Mouse (Mus musculus) cerebellum, adult 9-11 months (tissue): ENCODE results near the gene Ihh.
A peak's percentile ranks its signal among the peaks of the same experiment; 100 is the strongest.

ENCODE experiments used
- DNase-seq: peaks from one replicate; pipeline ENCODE4 v3.0.0; 2022

Ihh gene

DNA sequence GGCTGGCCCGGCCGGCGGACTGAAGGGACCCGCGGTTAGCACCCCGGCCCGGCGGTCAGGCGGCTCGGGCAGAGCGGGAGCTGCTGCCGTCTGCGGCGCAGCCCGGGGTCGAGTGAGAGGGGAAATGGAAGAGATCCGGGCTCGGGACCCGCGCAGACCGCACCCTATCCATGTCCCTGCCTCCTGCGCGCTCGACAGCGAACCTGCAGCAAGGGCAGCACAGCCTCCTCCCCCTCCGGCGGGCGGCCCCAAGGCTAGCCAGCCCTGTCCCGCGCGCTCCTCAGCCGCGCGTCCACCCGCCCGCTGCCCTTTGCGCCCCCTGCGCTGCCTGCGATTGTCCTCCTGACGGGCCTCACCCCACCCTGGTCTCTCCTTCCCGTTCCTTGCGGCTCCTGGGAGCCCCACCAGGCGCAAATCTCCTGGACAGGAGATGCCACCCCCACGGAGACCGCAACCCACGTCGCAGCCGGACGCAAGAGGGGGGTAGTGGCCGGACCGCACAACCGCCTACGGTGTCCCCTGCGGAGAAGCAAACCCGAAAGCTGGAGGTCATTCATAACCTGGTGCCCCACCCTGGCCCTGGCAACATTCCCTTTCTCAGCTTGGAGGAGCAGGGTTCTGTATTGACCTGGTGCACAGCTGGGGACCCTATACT, at the start of gene Ihh:
Ihh (minus strand) TSS at position 117 of the 655 bp plus-strand sequence.
- DNase-seq: no peak

DNA sequence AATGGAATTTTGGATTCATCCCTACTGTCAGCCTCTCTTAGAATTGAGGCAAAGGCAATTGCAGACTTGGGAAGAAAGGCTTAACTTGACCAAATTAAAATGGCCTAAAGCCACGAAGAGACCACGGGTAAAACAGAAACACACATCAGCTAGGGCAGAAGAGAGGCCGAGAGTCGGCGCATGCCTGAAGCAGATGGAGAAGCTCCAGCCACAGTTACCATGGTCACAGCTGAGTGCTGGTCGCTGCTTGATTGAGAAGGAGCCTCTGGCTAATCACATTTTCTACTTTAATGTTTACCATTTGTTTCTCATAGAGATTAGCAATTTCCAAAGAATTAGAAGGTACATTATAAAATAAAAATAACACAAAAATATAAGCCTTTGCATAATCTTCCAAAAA, 49.7 kb upstream of the Ihh start:
- DNase-seq: no peak

DNA sequence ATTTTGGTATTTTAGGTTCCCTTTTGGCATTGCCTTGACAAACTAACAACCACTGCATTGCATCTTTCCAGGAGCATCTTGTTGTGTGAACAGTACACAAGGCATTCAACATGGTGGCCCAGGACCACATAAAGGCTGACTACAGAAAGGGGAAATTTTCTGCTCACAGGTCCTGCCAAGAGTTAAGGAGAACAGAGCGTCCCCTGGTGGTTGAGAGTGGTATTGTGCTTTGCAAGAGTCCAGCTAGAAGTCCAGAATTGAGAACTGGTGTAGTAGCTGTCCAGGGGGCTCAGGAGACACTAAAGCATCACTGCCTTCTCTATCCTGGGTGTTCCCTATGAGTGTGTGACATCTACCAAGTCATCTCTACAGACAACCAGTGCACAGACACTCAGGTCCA, 49.0 kb upstream of the Ihh start:
- peak; percentile 14 for DNase-seq

DNA sequence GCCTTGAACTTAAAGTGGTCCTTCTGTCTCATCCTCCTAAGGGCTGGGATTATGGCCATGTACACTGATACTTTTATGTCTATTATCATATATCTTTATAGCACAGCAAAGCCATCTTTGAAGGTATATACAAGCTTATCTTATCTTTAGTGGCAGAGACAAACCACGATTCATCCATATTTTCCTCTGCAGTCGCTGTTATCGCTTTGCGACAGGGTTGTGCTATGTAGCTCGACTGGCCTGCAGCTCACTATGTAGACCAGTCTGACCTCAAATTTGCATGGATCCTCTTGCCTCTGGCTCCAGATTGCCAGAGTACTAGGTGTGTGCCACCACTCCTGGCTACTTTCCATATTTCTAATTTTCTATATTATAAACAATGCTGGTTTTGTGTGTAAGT, 47.7 kb upstream of the Ihh start:
- no peak for DNase-seq

GRCm38 (mm10) chr1:74997231-74997630, 45.8 kb upstream of the Ihh start:
- no peak for DNase-seq

DNA sequence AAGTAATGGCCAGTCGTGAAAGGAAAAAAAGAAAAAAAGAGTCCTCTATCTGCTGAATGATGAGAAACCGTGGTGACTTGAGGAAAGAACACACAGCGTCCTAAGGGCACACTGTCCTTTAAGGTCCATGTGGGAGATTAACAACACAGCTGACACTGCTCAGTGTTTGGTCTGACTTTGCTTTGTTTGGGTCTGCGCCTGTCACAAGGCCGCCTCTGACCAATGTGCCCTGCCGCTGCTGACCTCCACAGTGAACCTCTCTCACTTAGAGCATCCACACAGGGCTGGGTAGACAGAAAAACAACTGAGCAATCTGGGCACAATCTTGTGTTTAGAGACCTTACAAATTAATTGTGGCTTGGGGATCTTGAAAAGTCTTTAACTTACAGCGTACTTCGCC, 25.5 kb upstream of the Ihh start:
- DNase-seq: no peak

DNA sequence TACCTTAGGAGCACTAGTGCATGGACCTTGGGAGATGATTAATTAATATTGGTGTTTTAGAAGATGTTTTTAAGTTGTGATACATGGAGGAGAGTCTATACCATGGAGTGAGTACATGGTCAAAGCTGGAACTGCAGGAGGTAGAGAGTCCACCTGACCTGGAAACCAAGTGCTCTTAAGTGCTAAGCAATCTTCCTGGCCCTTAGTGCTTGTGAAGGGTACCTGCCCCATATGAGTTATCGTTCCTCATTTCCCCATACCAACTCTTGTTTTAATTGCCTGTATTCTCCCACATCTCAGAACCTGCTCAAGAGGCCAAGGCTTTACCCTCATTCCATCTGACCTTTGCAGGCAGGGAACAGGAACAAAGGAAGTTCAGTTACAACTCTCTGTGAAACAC, 24.5 kb upstream of the Ihh start:
- DNase-seq: no peak

- no peak for DNase-seq
These were observed 22.1 kb upstream of the Ihh start for GRCm38 (mm10) chr1:74973590-74973989.

DNA sequence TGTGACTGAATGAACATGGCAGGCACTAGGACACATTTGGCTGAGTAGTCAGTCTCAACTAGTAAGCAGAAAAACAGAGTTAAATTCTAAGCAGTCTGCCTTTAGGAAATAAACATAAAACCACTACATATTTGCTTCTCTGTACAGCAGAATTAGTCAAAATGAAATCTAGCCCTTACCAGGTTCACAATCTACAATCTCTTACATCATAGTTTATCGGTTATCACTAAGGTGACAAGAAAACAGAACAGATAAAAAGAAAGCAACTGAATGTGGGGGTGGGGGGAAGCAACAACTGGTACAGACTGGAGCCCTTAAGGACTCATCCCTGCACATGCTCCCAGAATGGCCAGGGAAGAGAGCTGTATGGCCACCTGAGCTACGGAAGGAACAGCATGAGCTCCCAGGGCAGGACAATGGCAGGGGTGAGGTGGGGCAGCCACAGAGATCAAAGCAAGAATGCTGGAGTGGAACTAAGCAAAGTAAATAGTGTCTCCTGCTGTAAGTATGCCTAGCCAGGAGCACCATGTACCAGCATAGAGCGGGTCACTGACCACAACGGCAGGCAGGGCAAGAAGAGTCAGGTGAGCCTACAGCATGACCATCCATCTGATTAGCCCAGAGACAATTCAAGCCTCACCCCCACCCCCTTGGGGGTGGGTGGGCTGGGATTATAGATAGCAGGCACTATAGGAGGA, 20.0 kb upstream of the Ihh start:
- no peak for DNase-seq

DNA sequence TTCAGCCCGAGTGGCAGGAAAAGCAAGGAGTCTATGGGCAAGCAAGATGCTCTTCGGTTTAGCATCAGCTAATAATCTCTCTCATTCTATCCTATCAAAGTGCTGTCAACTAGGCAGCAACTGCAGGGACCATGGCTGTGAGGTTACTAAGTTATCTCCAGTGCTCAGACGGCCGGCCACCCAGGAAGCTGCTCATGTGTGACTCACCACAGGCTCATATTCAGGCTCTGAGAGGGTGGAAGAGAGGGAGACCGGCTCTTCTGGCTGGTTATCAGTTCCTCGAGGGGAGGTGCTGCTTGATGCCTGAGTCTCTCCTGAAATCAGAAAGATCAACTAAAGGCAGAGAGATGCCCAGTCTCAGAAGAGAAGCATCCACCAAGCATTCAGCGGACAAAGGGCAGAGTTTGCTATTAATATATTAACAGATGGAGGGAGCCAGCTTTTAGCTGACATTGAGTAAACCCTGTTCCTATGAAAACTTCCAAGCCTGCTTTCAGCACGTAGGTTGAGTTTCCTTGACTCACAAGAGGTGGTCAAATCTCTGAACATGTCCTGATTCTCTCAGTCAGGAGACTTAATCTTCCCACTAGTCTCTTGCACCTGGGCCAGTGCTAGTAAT, 16.6 kb upstream of the Ihh start:
- no peak for DNase-seq

- peak; percentile 49 for DNase-seq
These were observed 13.2 kb upstream of the Ihh start for GRCm38 (mm10) chr1:74964494-74965215.

- no peak for DNase-seq
These were observed 11.4 kb upstream of the Ihh start for GRCm38 (mm10) chr1:74962853-74963227.

GRCm38 (mm10) chr1:74962126-74962852, 10.8 kb upstream of the Ihh start:
- no peak for DNase-seq

DNA sequence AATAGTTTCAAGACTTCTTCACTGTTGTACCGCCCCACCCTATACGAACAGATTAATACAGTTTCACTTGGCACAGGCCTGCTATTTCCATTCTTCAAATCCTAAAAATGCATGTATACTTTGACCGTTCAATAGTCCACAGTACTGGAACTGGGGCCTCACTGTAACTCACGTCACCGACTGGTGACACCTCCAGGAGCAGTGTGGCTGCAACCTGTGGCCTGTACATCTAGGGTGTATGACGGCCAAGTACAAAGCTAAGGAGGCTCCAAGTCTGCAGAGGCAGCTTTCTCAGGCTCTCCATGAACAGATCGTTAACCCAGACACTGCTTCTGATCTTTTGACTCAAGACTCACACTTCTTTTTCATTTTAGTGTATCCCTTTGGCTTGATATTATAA, 10.2 kb upstream of the Ihh start:
- DNase-seq: no peak

DNA sequence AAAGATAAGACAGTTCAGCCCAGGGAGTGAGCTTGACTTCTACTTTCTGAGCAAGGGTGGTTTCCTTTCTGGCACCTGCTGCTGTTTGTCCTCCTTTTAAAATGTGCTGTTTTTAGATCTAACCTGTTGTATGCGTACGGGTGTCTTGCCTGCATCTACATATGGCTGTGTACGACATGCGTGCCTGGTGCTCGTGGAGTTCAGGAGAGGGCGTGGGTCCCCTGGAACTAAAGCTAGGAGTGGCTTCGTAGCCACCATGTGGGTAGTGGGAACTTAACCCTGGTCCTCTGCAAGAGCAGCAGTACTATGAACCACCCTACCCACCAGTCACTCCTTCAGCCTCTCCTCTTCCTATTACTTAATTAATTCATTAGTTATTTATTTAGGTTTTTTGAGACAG, 8.6 kb upstream of the Ihh start:
- DNase-seq: no peak

GRCm38 (mm10) chr1:74950576-74951490, 639 bp downstream of the Ihh start:
- no peak for DNase-seq

- no peak for DNase-seq
These were observed 1.4 kb downstream of the Ihh start for GRCm38 (mm10) chr1:74950066-74950465.

DNA sequence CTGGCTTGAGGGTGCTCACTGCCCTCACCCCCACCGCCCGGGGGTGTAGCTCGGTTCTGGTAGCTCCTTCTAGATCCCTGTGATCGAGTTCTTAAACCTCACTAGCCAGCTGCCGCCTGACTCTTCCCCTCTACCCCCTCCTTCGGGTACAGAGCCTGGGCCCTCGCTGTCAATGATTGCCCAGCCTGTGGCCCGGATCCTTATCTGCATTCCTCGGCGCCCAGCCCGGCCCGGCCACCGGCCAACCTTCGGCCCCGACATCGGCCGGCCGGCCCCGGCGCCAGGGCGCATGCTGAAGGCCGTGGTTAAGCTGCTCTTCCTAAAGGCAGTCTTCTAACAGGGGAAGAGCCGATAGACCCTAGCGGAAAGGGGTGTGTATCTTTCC, 1.8 kb downstream of the Ihh start:
- no peak for DNase-seq

DNA sequence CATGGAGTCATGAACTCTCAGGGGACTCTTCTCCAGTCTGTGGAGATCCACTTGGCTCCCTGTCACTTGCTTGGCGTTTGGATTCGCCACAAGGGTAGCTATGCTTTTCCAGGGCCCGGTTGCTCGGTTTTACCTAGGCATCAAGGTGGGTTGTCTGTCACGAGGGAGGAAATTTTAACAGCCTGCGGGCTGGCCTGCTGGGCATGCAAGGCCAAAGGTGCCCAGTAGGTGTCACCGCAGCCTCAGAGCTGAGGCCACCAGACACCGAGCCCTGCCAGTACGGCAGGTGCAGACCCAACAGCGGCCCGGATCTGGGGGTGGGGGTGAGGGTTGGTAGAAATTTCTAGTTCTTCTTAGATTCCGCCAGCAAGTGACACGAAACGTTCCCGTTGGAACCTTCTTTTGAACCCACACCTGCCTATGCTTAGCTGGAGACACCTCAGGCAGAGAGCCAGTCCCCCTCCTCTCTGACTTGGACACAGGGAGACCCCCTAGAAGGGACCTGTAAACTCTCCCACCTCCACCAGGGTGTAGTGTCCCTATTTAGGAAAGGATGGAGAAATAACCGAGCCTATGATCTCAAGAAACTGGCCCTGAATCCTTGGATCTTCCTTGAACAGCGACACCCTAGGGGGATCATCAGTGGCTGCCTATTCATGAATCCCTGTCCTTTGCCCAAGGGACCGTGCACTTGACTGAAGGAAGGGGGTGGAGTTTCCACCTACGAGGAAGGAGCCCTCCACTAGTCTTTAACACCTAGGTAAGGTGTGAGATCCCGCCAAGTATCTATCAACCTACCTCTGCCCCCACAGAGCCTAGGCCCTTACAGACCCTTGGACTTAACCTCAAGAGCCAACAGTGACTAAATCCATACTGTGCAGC, 2.4 kb downstream of the Ihh start:
- peak; percentile 65 for DNase-seq

- DNase-seq: no peak
These were observed 3.3 kb downstream of the Ihh start for GRCm38 (mm10) chr1:74947986-74948670.
